Mouse (Mus musculus) right cerebral cortex, postnatal 14 days (tissue): ENCODE data around the gene Dnaja4.

Experiments used
- DNase-seq: peaks from one replicate; pipeline ENCODE4 v3.0.0; 2022

Gene Dnaja4

GRCm38 (mm10) chr9:54759592-54759991, 60.9 kb downstream of the Dnaja4 start:
- DNase-seq = no peak

GRCm38 (mm10) chr9:54764091-54764490, 65.4 kb downstream of the Dnaja4 start:
- DNase-seq = no peak

- peak; percentile 18 for DNase-seq
Observed at GRCm38 (mm10) chr9:54764561-54765217, 66.0 kb downstream of the Dnaja4 start, which contains the start of gene Crabp1. Gene Crabp1, plus strand, starts transcription at chr9:54764748.

- DNase-seq = no peak
Observed at GRCm38 (mm10) chr9:54765336-54766085, 66.8 kb downstream of the Dnaja4 start.
